Mouse (Mus musculus): ENCODE results near the gene Isg20l2. TPM values are rescaled to one million over a fixed set of nuclear protein-coding genes. Genes with fewer than 3 reads are reported as not detected.

The Isg20l2 gene
- polyA plus RNA-seq, 1 experiment, result 19.4 TPM

- H3K4me3 ChIP-seq, result no peak overlapping the region
- H3K79me2 ChIP-seq (ENCODE audit: control insufficient read depth, insufficient read depth), result peaks cover 55% of the 10 kb centered on the region
- H3ac ChIP-seq (ENCODE audit: control insufficient read depth, insufficient read length), result no peak overlapping the region
- peaks cover 38% of the 10 kb centered on the region for H3K36me3 ChIP-seq (ENCODE audit: control insufficient read depth, insufficient read depth)
- no peak for TF ChIP-seq POLR2AphosphoS2 (IDR thresholded peaks at IDR 0.05; ENCODE audit: insufficient read length, low read depth)
- H3K4me2 ChIP-seq (ENCODE audit: low read depth), result peak overlapping the region; percentile 30
- H3K27me3 ChIP-seq (ENCODE audit: control insufficient read depth, insufficient read depth, insufficient read length), result no peaks in the 10 kb centered on the region
Measured at GRCm38 (mm10) chr3:87935776-87936175, 5.7 kb downstream of the Isg20l2 start.

DNA sequence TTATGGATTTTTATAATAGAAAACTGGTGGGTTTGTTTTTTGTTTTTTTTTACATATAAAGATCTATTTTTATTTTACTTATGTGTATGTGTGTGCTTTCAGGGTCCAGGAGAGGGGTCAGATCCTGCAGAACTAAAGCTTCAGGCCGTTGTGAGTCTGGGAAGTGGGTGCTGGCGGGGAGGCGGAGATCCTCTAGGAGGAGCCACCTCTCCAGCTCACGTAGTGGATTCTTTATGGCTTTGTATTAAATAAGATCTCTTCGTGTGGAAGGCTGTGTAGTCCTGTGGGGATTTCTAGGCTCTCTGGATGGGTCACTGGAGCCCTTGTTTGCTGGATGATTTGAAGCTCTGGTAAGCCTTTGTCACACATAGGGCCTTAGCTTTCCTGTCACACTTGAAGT lies 10.5 kb downstream of the Isg20l2 start:
- no peaks in the 10 kb centered on the region for H3K27me3 ChIP-seq (ENCODE audit: control insufficient read depth, insufficient read depth, insufficient read length)
- no peak overlapping the region for H3K4me3 ChIP-seq
- no peak overlapping the region for H3K4me2 ChIP-seq (ENCODE audit: low read depth)
- no peak overlapping the region for H3ac ChIP-seq (ENCODE audit: control insufficient read depth, insufficient read length)
- TF ChIP-seq SRF (IDR thresholded peaks at IDR 0.05; ENCODE audit: control insufficient read depth, insufficient read length, low read depth) (no peak), MYOD1 (IDR thresholded peaks at IDR 0.05; ENCODE audit: control insufficient read depth in 1 of 3, insufficient read length in 2 of 3, low read depth in 2 of 3) (no peak)
- peaks cover 20% of the 10 kb centered on the region for H3K79me2 ChIP-seq (ENCODE audit: control insufficient read depth, insufficient read depth)
- H3K36me3 ChIP-seq (ENCODE audit: control insufficient read depth, insufficient read depth), result peaks cover 37% of the 10 kb centered on the region

DNA sequence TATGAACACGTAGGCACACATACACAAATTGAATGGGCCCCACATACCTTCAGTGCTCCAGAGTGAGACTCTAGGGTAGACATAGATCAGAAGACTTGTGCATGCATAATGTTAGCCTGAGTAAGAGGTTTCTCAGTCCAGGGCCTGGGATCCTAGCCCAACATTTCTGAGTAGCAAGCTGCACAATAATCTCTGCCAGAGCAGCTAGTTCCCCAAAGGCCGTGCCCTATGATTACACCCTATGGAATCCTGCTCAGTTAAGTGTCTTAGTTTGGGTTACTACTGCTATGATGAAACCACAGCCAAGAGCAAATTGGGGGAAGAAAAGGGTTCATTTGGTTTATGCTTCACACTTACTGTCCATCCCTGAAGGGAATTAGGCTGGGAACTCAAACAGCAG lies 12.4 kb downstream of the Isg20l2 start:
- H3K4me2 ChIP-seq (ENCODE audit: low read depth), result no peak overlapping the region
- H3K36me3 ChIP-seq (ENCODE audit: control insufficient read depth, insufficient read depth), result peaks cover 37% of the 10 kb centered on the region
- TF ChIP-seq REST (IDR thresholded peaks at IDR 0.05; ENCODE audit: insufficient read depth, insufficient read length), result no peak
- peak; percentile 48; the same call in 1 of the 2 replicates for TF ChIP-seq CEBPB (IDR thresholded peaks at IDR 0.05; ENCODE audit: insufficient read depth, poor library complexity, severe bottlenecking)

GRCm38 (mm10) chr3:87943586-87943985 lies 13.5 kb downstream of the Isg20l2 start:
- no peak for TF ChIP-seq E2F4 (IDR thresholded peaks at IDR 0.05; ENCODE audit: insufficient read depth)
- no peak for TF ChIP-seq REST (IDR thresholded peaks at IDR 0.05; ENCODE audit: insufficient read depth, insufficient read length)
- no peak for TF ChIP-seq SRF (IDR thresholded peaks at IDR 0.05; ENCODE audit: control insufficient read depth, insufficient read length, low read depth)
- TF ChIP-seq TCF12 (IDR thresholded peaks at IDR 0.05; ENCODE audit: insufficient read depth, poor library complexity, severe bottlenecking), result no peak
- no peak for TF ChIP-seq POLR2A (IDR thresholded peaks at IDR 0.05; ENCODE audit: insufficient read length, low read depth)
- no peak for TF ChIP-seq MYOD1 (IDR thresholded peaks at IDR 0.05; ENCODE audit: control insufficient read depth in 1 of 3, insufficient read length in 2 of 3, low read depth in 2 of 3)
- TF ChIP-seq MYOG (IDR thresholded peaks at IDR 0.05; ENCODE audit: control insufficient read depth in 1 of 3, insufficient read depth in 1 of 3, insufficient read length in 2 of 3, low read depth in 2 of 3), result no peak
- TF ChIP-seq TCF3 (IDR thresholded peaks at IDR 0.05; ENCODE audit: insufficient read length, low read depth), result no peak
- no peak for TF ChIP-seq USF1 (IDR thresholded peaks at IDR 0.05; ENCODE audit: low read depth)
- no peak for TF ChIP-seq MAX (IDR thresholded peaks at IDR 0.05; ENCODE audit: low read depth)
- no peak for TF ChIP-seq CEBPB (IDR thresholded peaks at IDR 0.05; ENCODE audit: insufficient read depth, poor library complexity, severe bottlenecking)
- TF ChIP-seq POLR2AphosphoS2 (IDR thresholded peaks at IDR 0.05; ENCODE audit: insufficient read length, low read depth), result no peak
- Histone ChIP-seq H3K27me3 (ENCODE audit: control insufficient read depth, insufficient read depth, insufficient read length) (no peaks in the 10 kb centered on the region), H3ac (ENCODE audit: control insufficient read depth, insufficient read length) (no peak overlapping the region), H3K4me3 (no peak overlapping the region), H3K36me3 (ENCODE audit: control insufficient read depth, insufficient read depth) (peaks cover 28% of the 10 kb centered on the region), H3K4me2 (ENCODE audit: low read depth) (peak overlapping the region; percentile 35), H3K79me2 (ENCODE audit: control insufficient read depth, insufficient read depth) (no peaks in the 10 kb centered on the region)

More for the DNA sequence above, 12.4 kb downstream of the Isg20l2 start:
- no peaks in the 10 kb centered on the region for H3K27me3 ChIP-seq (ENCODE audit: control insufficient read depth, insufficient read depth, insufficient read length)
- no peak overlapping the region for H3K4me3 ChIP-seq
- no peak overlapping the region for H3ac ChIP-seq (ENCODE audit: control insufficient read depth, insufficient read length)
- peaks cover 1% of the 10 kb centered on the region for H3K79me2 ChIP-seq (ENCODE audit: control insufficient read depth, insufficient read depth)

- TF ChIP-seq TCF12 (IDR thresholded peaks at IDR 0.05; ENCODE audit: insufficient read depth, poor library complexity, severe bottlenecking) (no peak), POLR2A (IDR thresholded peaks at IDR 0.05; ENCODE audit: insufficient read length, low read depth) (peak; percentile 62), POLR2AphosphoS2 (IDR thresholded peaks at IDR 0.05; ENCODE audit: insufficient read length, low read depth) (peak; percentile 88), USF1 (IDR thresholded peaks at IDR 0.05; ENCODE audit: low read depth) (no peak), MYOD1 (IDR thresholded peaks at IDR 0.05; ENCODE audit: control insufficient read depth in 1 of 3, insufficient read length in 2 of 3, low read depth in 2 of 3) (peak in 1 of 3 experiments; percentile 32)
- Histone ChIP-seq H3ac (ENCODE audit: control insufficient read depth, insufficient read length) (no peak overlapping the region), H3K36me3 (ENCODE audit: control insufficient read depth, insufficient read depth) (peaks cover 16% of the 10 kb centered on the region), H3K79me2 (ENCODE audit: control insufficient read depth, insufficient read depth) (no peaks in the 10 kb centered on the region), H3K4me3 (no peak overlapping the region), H3K4me2 (ENCODE audit: low read depth) (peak overlapping the region; percentile 67), H3K27me3 (ENCODE audit: control insufficient read depth, insufficient read depth, insufficient read length) (no peaks in the 10 kb centered on the region)
Measured at GRCm38 (mm10) chr3:87944838-87945600, 14.9 kb downstream of the Isg20l2 start.
